Mouse (Mus musculus) stomach, adult 2 months (tissue): ENCODE results near the gene Fam193b. TPM values are rescaled to one million over a fixed set of nuclear protein-coding genes. Genes with fewer than 3 reads are reported as not detected.

Experiments used
- polyA plus RNA-seq: library from polyadenylated mRNA; depleted of rRNA; stranded (reverse); fragments of >200 nt; gene quantifications from 2 replicates; pipeline ENCODE4 v1.2.3, GENCODE M21; 2012; rRNA removed

Fam193b gene
- polyA plus RNA-seq: 42.6 and 47.6 TPM in 2 replicates

GRCm38 (mm10) chr13:55571027-55571751 lies at the start of gene Fam193b:
Gene Fam193b, minus strand, starts transcription at chr13:55571120.

GRCm38 (mm10) chr13:55599566-55600540 lies 28.9 kb upstream of the Fam193b start, which contains the start of gene B4galt7:
Gene B4galt7, plus strand, starts transcription at chr13:55599896.

GRCm38 (mm10) chr13:55573432-55573831 lies 2.5 kb upstream of the Fam193b start, which contains the start of gene Tmed9:
Gene Tmed9, plus strand, starts transcription at chr13:55573732.

GRCm38 (mm10) chr13:55536194-55537175 lies 34.4 kb downstream of the Fam193b start, which contains the start of gene Ddx41:
Gene Ddx41, minus strand, starts transcription at chr13:55536658.

GRCm38 (mm10) chr13:55529198-55529915 lies 41.6 kb downstream of the Fam193b start, which contains the start of gene Dok3:
Gene Dok3, minus strand, starts transcription at chr13:55529296.

GRCm38 (mm10) chr13:55513111-55513748 lies 57.7 kb downstream of the Fam193b start, which contains the start of gene Pdlim7:
Gene Pdlim7, minus strand, starts transcription at chr13:55513676.

Other genes starting within 250 kb of the Fam193b start
- 34.2 and 43.9 TPM in 2 replicates for gene Rab24, start 249.2 kb downstream of the Fam193b start, polyA plus RNA-seq
- 5.1 and 5.3 TPM in 2 replicates for gene Mxd3, start 241.3 kb downstream of the Fam193b start, polyA plus RNA-seq
- 39.7 and 43.4 TPM in 2 replicates for gene Lman2, start 208.3 kb downstream of the Fam193b start, polyA plus RNA-seq
- gene Rgs14, start 201.4 kb downstream of the Fam193b start, polyA plus RNA-seq: 0.81 and 1.3 TPM in 2 replicates
- 0.05 and 0.14 TPM in 2 replicates for gene Slc34a1, start 172.9 kb downstream of the Fam193b start, polyA plus RNA-seq
- not detected in 2 replicates for gene Pfn3, start 155.9 kb downstream of the Fam193b start, polyA plus RNA-seq
- 0.70 TPM in 1 of 2 replicates, not detected in the other for gene F12, start 144.3 kb downstream of the Fam193b start, polyA plus RNA-seq
- gene Grk6, start 126.0 kb downstream of the Fam193b start, polyA plus RNA-seq: 22.8 and 30.1 TPM in 2 replicates
- 7.2 and 14.2 TPM in 2 replicates for gene Prr7, start 106.9 kb downstream of the Fam193b start, polyA plus RNA-seq
- 25.3 and 45.7 TPM in 2 replicates for gene Dbn1, start 83.0 kb downstream of the Fam193b start, polyA plus RNA-seq
- 151 and 166 TPM in 2 replicates for gene Pdlim7, start 57.4 kb downstream of the Fam193b start, polyA plus RNA-seq
- gene Dok3, start 41.8 kb downstream of the Fam193b start, polyA plus RNA-seq: 4.9 and 8.1 TPM in 2 replicates
- 17.7 and 18.4 TPM in 2 replicates for gene Ddx41, start 34.5 kb downstream of the Fam193b start, polyA plus RNA-seq
- 35.1 and 36.6 TPM in 2 replicates for gene Tmed9, start 2.6 kb upstream of the Fam193b start, polyA plus RNA-seq
- gene B4galt7, start 28.8 kb upstream of the Fam193b start, polyA plus RNA-seq: 8.4 and 8.8 TPM in 2 replicates
- gene Caml, start 51.9 kb upstream of the Fam193b start, polyA plus RNA-seq: 3.0 and 5.5 TPM in 2 replicates
- gene Ddx46, start 63.9 kb upstream of the Fam193b start, polyA plus RNA-seq: 2.4 and 3.5 TPM in 2 replicates
- 3.6 and 5.1 TPM in 2 replicates for gene B230219D22Rik, start 122.0 kb upstream of the Fam193b start, polyA plus RNA-seq
- gene Txndc15, start 143.5 kb upstream of the Fam193b start, polyA plus RNA-seq: 13.7 and 20.4 TPM in 2 replicates
- 10.5 and 14.5 TPM in 2 replicates for gene Pcbd2, start 156.2 kb upstream of the Fam193b start, polyA plus RNA-seq
- gene Catsper3, start 213.4 kb upstream of the Fam193b start, polyA plus RNA-seq: not detected in 2 replicates